Mouse (Mus musculus) heart, adult 2 months (tissue): ENCODE results near the gene Nos1.

Experiments used
- CTCF ChIP-seq: fragments of 200-600 bp; IDR thresholded peaks from 2 replicates; pipeline ENCODE4 v1.8.1; 2022; ENCODE audit warnings: antibody characterized with exemption, mild to moderate bottlenecking, moderate library complexity
- POLR2A ChIP-seq: fragments of 200-500 bp; IDR thresholded peaks from 2 replicates; pipeline ENCODE4 v1.6.1; 2011; ENCODE audit warnings: mild to moderate bottlenecking, low read depth, low read length, control low read depth; ENCODE audit not compliant: insufficient read depth

DNA sequence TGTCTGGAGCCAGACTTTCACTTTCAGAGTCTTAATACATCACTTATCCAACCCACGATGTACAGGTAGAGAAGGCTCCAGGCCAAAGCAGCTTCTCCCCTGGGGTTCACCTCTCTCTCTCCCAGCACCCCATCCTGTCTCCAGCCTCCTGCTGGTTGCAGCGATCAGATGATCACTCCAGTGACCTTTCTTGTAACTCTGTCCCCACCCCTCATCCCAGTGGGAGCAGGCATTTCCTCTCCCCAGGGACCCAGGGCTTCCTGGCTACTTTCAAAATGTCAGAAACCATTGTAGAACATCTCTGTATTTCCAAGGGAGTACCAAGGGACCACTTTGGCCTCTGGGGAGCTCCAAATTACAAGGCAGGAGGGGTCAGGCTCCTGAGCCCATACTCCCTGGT, 104.2 kb downstream of the Nos1 start:
- TF ChIP-seq POLR2A, result no peak
- no peak for TF ChIP-seq CTCF
